Mouse (Mus musculus) ES-Bruce4 (cell line): ENCODE measurements around the gene Dnmbp. TPM values are rescaled to one million over a fixed set of nuclear protein-coding genes. Genes with fewer than 3 reads are reported as not detected.

ENCODE experiments used
- H3K27ac ChIP-seq: 2 replicates; pipeline ENCODE4 v1.5.1; 2012; ENCODE audit warnings: low read length, inconsistent platforms; ENCODE audit not compliant: insufficient read depth
- H3K27me3 ChIP-seq: 2 replicates; pipeline ENCODE4 v1.6.1; 2012; ENCODE audit warnings: mild to moderate bottlenecking, low read length, inconsistent platforms; ENCODE audit not compliant: control insufficient read depth, poor library complexity, insufficient read depth, severe bottlenecking
- H3K36me3 ChIP-seq: 2 replicates; pipeline ENCODE4 v1.6.1; 2012; ENCODE audit warnings: inconsistent platforms, mild to moderate bottlenecking, low read length, moderate library complexity; ENCODE audit not compliant: control insufficient read depth, poor library complexity, insufficient read depth, severe bottlenecking
- H3K4me1 ChIP-seq: one replicate; pipeline ENCODE4 v1.8.1; 2011; ENCODE audit warnings: low read length; ENCODE audit not compliant: control insufficient read depth, insufficient read depth
- H3K4me3 ChIP-seq: 2 replicates; pipeline ENCODE4 v1.5.1; 2011; ENCODE audit warnings: low read depth, mild to moderate bottlenecking, low read length
- H3K9ac ChIP-seq: 2 replicates; pipeline ENCODE4 v1.6.1; 2012; ENCODE audit warnings: low read depth, mild to moderate bottlenecking, inconsistent platforms; ENCODE audit not compliant: poor library complexity, severe bottlenecking
- H3K9me3 ChIP-seq: replicated peaks from 2 replicates; pipeline ENCODE4 v1.6.1; 2012; ENCODE audit warnings: mild to moderate bottlenecking, low read length, inconsistent platforms; ENCODE audit not compliant: control insufficient read depth, poor library complexity, insufficient read depth, severe bottlenecking
- CTCF ChIP-seq: IDR thresholded peaks from one replicate; pipeline ENCODE4 v1.8.1; 2011; ENCODE audit warnings: low read depth, low read length
- EP300 ChIP-seq: IDR thresholded peaks from 2 replicates; pipeline ENCODE4 v1.6.1; 2011; ENCODE audit warnings: low read depth, low read length; ENCODE audit not compliant: insufficient read depth
- POLR2A ChIP-seq: IDR thresholded peaks from one replicate; pipeline ENCODE4 v1.8.1; 2011; ENCODE audit warnings: low read length; ENCODE audit not compliant: insufficient read depth
- polyA plus RNA-seq: library from polyadenylated mRNA; stranded (reverse); fragments of >200 nt; gene quantifications from 2 replicates; pipeline ENCODE4 v1.2.4, GENCODE M21; 2011; ENCODE audit warnings: low read depth; ENCODE audit not compliant: missing spikeins, insufficient read depth, insufficient read length

Gene Dnmbp
- polyA plus RNA-seq, 1 experiment: 18.6 TPM

GRCm38 (mm10) chr19:43939171-43939768, 721 bp downstream of the Dnmbp start:
- no peaks in the 10 kb centered on the region for H3K9me3 ChIP-seq
- no peaks in the 10 kb centered on the region for H3K4me1 ChIP-seq
- H3K27ac ChIP-seq: no peak overlapping the region
- H3K4me3 ChIP-seq: peak overlapping the region; percentile 59
- no peaks in the 10 kb centered on the region for H3K27me3 ChIP-seq
- TF ChIP-seq CTCF (no peak), POLR2A (no peak), EP300 (no peak)
- peak overlapping the region; percentile 86 for H3K9ac ChIP-seq
- no peaks in the 10 kb centered on the region for H3K36me3 ChIP-seq

- no peak overlapping the region for H3K4me3 ChIP-seq
- no peak overlapping the region for H3K9ac ChIP-seq
- no peaks in the 10 kb centered on the region for H3K27me3 ChIP-seq
- H3K27ac ChIP-seq: no peak overlapping the region
- no peaks in the 10 kb centered on the region for H3K4me1 ChIP-seq
- H3K36me3 ChIP-seq: no peaks in the 10 kb centered on the region
- no peaks in the 10 kb centered on the region for H3K9me3 ChIP-seq
- TF ChIP-seq POLR2A (no peak), CTCF (no peak), EP300 (no peak)
These were observed 1.6 kb downstream of the Dnmbp start for GRCm38 (mm10) chr19:43938355-43938754.

- H3K4me3 ChIP-seq: no peak overlapping the region
- H3K36me3 ChIP-seq: no peaks in the 10 kb centered on the region
- H3K27ac ChIP-seq: no peak overlapping the region
- no peak for TF ChIP-seq CTCF
- TF ChIP-seq POLR2A: no peak
- H3K9me3 ChIP-seq: no peaks in the 10 kb centered on the region
- H3K4me1 ChIP-seq: no peaks in the 10 kb centered on the region
- no peak overlapping the region for H3K9ac ChIP-seq
- no peaks in the 10 kb centered on the region for H3K27me3 ChIP-seq
These were observed 9.1 kb downstream of the Dnmbp start for GRCm38 (mm10) chr19:43930926-43931325.

- Histone ChIP-seq H3K27ac (no peak overlapping the region), H3K9me3 (no peaks in the 10 kb centered on the region), H3K27me3 (no peaks in the 10 kb centered on the region), H3K9ac (no peak overlapping the region), H3K4me1 (no peaks in the 10 kb centered on the region), H3K36me3 (no peaks in the 10 kb centered on the region), H3K4me3 (no peak overlapping the region)
- no peak for TF ChIP-seq CTCF
- no peak for TF ChIP-seq POLR2A
- TF ChIP-seq EP300: no peak
These were observed 9.6 kb downstream of the Dnmbp start for GRCm38 (mm10) chr19:43930366-43930765.

- TF ChIP-seq EP300: no peak
- TF ChIP-seq POLR2A: no peak
- no peak for TF ChIP-seq CTCF
- Histone ChIP-seq H3K36me3 (no peaks in the 10 kb centered on the region), H3K9ac (no peak overlapping the region), H3K9me3 (no peaks in the 10 kb centered on the region), H3K4me3 (no peak overlapping the region), H3K27me3 (no peaks in the 10 kb centered on the region), H3K27ac (no peak overlapping the region), H3K4me1 (peaks cover 1% of the 10 kb centered on the region)
These were observed 10.1 kb downstream of the Dnmbp start for GRCm38 (mm10) chr19:43929869-43930268.

- Histone ChIP-seq H3K27me3 (no peaks in the 10 kb centered on the region), H3K9me3 (no peaks in the 10 kb centered on the region), H3K4me3 (no peak overlapping the region), H3K27ac (no peak overlapping the region), H3K36me3 (no peaks in the 10 kb centered on the region), H3K9ac (no peak overlapping the region), H3K4me1 (peaks cover 3% of the 10 kb centered on the region)
- no peak for TF ChIP-seq EP300
- TF ChIP-seq POLR2A: no peak
- TF ChIP-seq CTCF: no peak
These were observed 12.0 kb downstream of the Dnmbp start for GRCm38 (mm10) chr19:43927967-43928366.
